8 mouse cellular contexts compared by ENCODE assay signal in the genomic region with DNA sequence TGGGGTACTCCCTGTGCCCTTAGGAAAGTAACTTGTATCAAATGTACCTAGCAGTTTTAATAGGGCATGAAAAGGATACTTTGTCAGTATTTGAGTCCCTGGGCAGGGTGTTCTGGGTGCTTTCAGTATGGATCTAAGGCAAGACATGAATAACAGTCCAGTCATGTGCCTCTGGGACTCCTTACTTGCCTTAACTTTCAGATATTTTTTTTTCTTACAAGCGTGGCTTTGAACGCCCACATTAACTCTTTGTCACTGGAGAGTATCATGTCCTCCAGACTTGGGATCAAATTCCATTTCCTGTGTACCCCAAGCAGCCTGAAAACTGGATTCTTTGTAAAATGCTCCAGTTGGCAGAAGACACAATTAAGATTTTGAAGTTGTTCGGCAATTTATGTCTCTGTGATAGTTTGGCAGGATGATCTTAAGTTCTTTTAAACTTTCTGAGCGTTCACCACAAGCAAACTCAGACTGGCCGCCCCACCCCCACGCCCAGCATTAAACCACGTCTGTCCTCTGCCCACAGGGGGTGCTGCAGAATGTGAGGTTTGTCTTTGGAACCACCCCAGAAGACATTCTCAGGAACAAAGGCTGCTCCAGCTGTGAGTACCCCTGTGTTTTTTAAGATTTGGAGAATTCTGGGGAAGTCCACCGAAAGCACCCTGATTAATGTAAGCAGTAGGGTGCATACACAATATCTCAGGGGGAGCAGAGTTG. TPM values are rescaled to one million over a fixed set of nuclear protein-coding genes. Genes with fewer than 3 reads are reported as not detected.
DNase-seq lines count a peak whose midpoint lies in the region; ATAC-seq and TF ChIP-seq lines count a peak whose summit lies in the region.

No protein-coding gene starts in this region.

- no peaks in the 10 kb centered on the region for H3K9me3 ChIP-seq in midbrain, embryonic 11.5 days (ENCODE audit: control insufficient read depth, low read length)
- H3K9me3 ChIP-seq in midbrain, embryonic 13.5 days = no peaks in the 10 kb centered on the region
- H3K9me3 ChIP-seq in embryonic facial prominence, embryonic 14.5 days (ENCODE audit: control insufficient read depth, low read length) = no peaks in the 10 kb centered on the region
- H3K9me3 ChIP-seq in intestine, embryonic 15.5 days = no peaks in the 10 kb centered on the region
- no peaks in the 10 kb centered on the region for H3K9me3 ChIP-seq in liver, postnatal 0 days (ENCODE audit: low read length)

- TF ChIP-seq EP300 in liver, postnatal 0 days (IDR thresholded peaks at IDR 0.05; ENCODE audit: low read depth) = no peak

- H3K27me3 ChIP-seq in midbrain, embryonic 11.5 days (ENCODE audit: control insufficient read depth, insufficient read depth, low read length) = peaks cover 6% of the 10 kb centered on the region; the same call in 1 of the 2 replicates
- H3K27me3 ChIP-seq in midbrain, embryonic 13.5 days = peaks cover 29% of the 10 kb centered on the region
- no peaks in the 10 kb centered on the region for H3K27me3 ChIP-seq in embryonic facial prominence, embryonic 14.5 days (replicated peaks; ENCODE audit: control insufficient read depth, insufficient read depth, low read length)
- H3K27me3 ChIP-seq in intestine, embryonic 15.5 days (replicated peaks) = no peaks in the 10 kb centered on the region
- peaks cover 14% of the 10 kb centered on the region for H3K27me3 ChIP-seq in liver, postnatal 0 days (ENCODE audit: insufficient read depth, low read length)

- WGBS in midbrain, embryonic 11.5 days = 47% methylated on average over 8 of the region's 8 CpGs
- 42% methylated on average over 8 of the region's 8 CpGs for WGBS in midbrain, embryonic 13.5 days
- 21% methylated on average over 8 of the region's 8 CpGs for WGBS in embryonic facial prominence, embryonic 14.5 days
- 42% methylated on average over 8 of the region's 8 CpGs for WGBS in intestine, embryonic 15.5 days
- WGBS in liver, postnatal 0 days (ENCODE audit: insufficient replicate concordance) = 42% methylated on average over 8 of the region's 8 CpGs

- intact Hi-C loops in left cerebral cortex, postnatal 25 days (cut with DNase I) = loop anchor here (5.0 kb wide), 3 partner anchors 133 to 662 kb away; no protein-coding TSS in a partner anchor

- H3K27ac ChIP-seq in midbrain, embryonic 11.5 days (ENCODE audit: low read depth, low read length) = no peak overlapping the region
- H3K27ac ChIP-seq in midbrain, embryonic 13.5 days = no peak overlapping the region
- no peak overlapping the region for H3K27ac ChIP-seq in embryonic facial prominence, embryonic 14.5 days (replicated peaks; ENCODE audit: low read depth, low read length)
- no peak overlapping the region for H3K27ac ChIP-seq in intestine, embryonic 15.5 days
- no peak overlapping the region for H3K27ac ChIP-seq in liver, postnatal 0 days (ENCODE audit: low read depth)

- peak; percentile 32 for TF ChIP-seq CTCF in liver, postnatal 0 days (IDR thresholded peaks at IDR 0.05; ENCODE audit: low read depth)

- ATAC-seq in midbrain, embryonic 11.5 days (ENCODE audit: low FRiP score) = no peak
- ATAC-seq in midbrain, embryonic 13.5 days = no peak
- no peak for ATAC-seq in embryonic facial prominence, embryonic 14.5 days (ENCODE audit: low read depth)
- no peak for ATAC-seq in intestine, embryonic 15.5 days
- ATAC-seq in liver, postnatal 0 days = no peak

- H3K4me1 ChIP-seq in midbrain, embryonic 11.5 days (ENCODE audit: control insufficient read depth, insufficient read depth, low read length) = peaks cover 8% of the 10 kb centered on the region
- peaks cover 36% of the 10 kb centered on the region for H3K4me1 ChIP-seq in midbrain, embryonic 13.5 days (replicated peaks)
- peaks cover 21% of the 10 kb centered on the region for H3K4me1 ChIP-seq in embryonic facial prominence, embryonic 14.5 days (ENCODE audit: control insufficient read depth, insufficient read depth, low read length)
- peaks cover 14% of the 10 kb centered on the region for H3K4me1 ChIP-seq in intestine, embryonic 15.5 days (replicated peaks)
- 0 out of 2 replicates have a peak, but pooled peaks cover 3% of the 10 kb centered on the region for H3K4me1 ChIP-seq in liver, postnatal 0 days (ENCODE audit: insufficient read depth)

- no peaks in the 10 kb centered on the region; the same call in none of the 2 replicates for H3K36me3 ChIP-seq in midbrain, embryonic 11.5 days (ENCODE audit: control insufficient read depth, insufficient read depth, low read length)
- H3K36me3 ChIP-seq in midbrain, embryonic 13.5 days = no peaks in the 10 kb centered on the region
- H3K36me3 ChIP-seq in embryonic facial prominence, embryonic 14.5 days (ENCODE audit: control insufficient read depth, insufficient read depth, low read length) = peaks cover 46% of the 10 kb centered on the region
- H3K36me3 ChIP-seq in intestine, embryonic 15.5 days = peaks cover 6% of the 10 kb centered on the region
- H3K36me3 ChIP-seq in liver, postnatal 0 days (replicated peaks; ENCODE audit: insufficient read depth, low read length) = peaks cover 6% of the 10 kb centered on the region; the same call in 1 of the 2 replicates

- no peak overlapping the region for H3K4me3 ChIP-seq in midbrain, embryonic 11.5 days (ENCODE audit: low read depth, low read length)
- H3K4me3 ChIP-seq in midbrain, embryonic 13.5 days (replicated peaks) = no peak overlapping the region
- peak overlapping the region; percentile 59 for H3K4me3 ChIP-seq in embryonic facial prominence, embryonic 14.5 days (ENCODE audit: low read depth, low read length)
- peak overlapping the region; percentile 55 for H3K4me3 ChIP-seq in intestine, embryonic 15.5 days (replicated peaks)
- H3K4me3 ChIP-seq in liver, postnatal 0 days (ENCODE audit: low read depth, low read length) = peak overlapping the region; percentile 55

- H3K4me2 ChIP-seq in midbrain, embryonic 11.5 days = peak overlapping the region; percentile 94; the same call in 1 of the 2 replicates
- no peak overlapping the region; the same call in 1 of the 2 replicates for H3K4me2 ChIP-seq in midbrain, embryonic 13.5 days (replicated peaks)
- H3K4me2 ChIP-seq in embryonic facial prominence, embryonic 14.5 days (ENCODE audit: low read depth, low read length) = peak overlapping the region; percentile 81
- peak overlapping the region; percentile 91 for H3K4me2 ChIP-seq in intestine, embryonic 15.5 days (replicated peaks)
- peak overlapping the region; percentile 79 for H3K4me2 ChIP-seq in liver, postnatal 0 days (ENCODE audit: low read depth, low read length)

- DNase-seq in midbrain, embryonic 11.5 days (ENCODE audit: low spot score, missing footprints) = no peak
- DNase-seq in embryonic facial prominence, embryonic 14.5 days (ENCODE audit: low spot score) = peak; percentile 73
- no peak for DNase-seq in liver, postnatal 0 days
- no peak for DNase-seq in left cerebral cortex, postnatal 25 days (ENCODE audit: low spot score in 2 of 2)
- DNase-seq in B cell, adult 2 months = no peak
- no peak for DNase-seq in urinary bladder, postnatal 10 days (ENCODE audit: low spot score)

- H3K9ac ChIP-seq in midbrain, embryonic 11.5 days (ENCODE audit: low read length) = no peak overlapping the region
- no peak overlapping the region for H3K9ac ChIP-seq in midbrain, embryonic 13.5 days (replicated peaks)
- peak overlapping the region; percentile 75 for H3K9ac ChIP-seq in embryonic facial prominence, embryonic 14.5 days (ENCODE audit: low read depth, low read length)
- H3K9ac ChIP-seq in intestine, embryonic 15.5 days = no peak overlapping the region
- no peak overlapping the region; the same call in 1 of the 2 replicates for H3K9ac ChIP-seq in liver, postnatal 0 days (replicated peaks)

RNA-seq across cellular contexts. Expression of a gene that starts 2.3 kb away (rescaled TPM):
- polyA plus RNA-seq in midbrain, embryonic 11.5 days (2014; fragmentation: Nextera tagmentation; extraction: Ambion mirVana) = 37.4 and 42.0 TPM in 2 replicates
- polyA plus RNA-seq in midbrain, embryonic 13.5 days (2015; fragmentation: Nextera tagmentation; extraction: Ambion mirVana) = 4.3 and 5.1 TPM in 2 replicates
- 77.4 and 86.4 TPM in 2 replicates for polyA plus RNA-seq in embryonic facial prominence, embryonic 14.5 days (2014; fragmentation: Nextera tagmentation; extraction: Ambion mirVana)
- polyA plus RNA-seq in intestine, embryonic 15.5 days (2015; fragmentation: Nextera tagmentation; extraction: Ambion mirVana) = 21.6 and 23.6 TPM in 2 replicates
- polyA plus RNA-seq in liver, postnatal 0 days (2015; fragmentation: Nextera tagmentation; extraction: Ambion mirVana) = 22.7 and 29.3 TPM in 2 replicates
- 1 to 10 TPM; 2.0 to 2.2 TPM for total RNA-seq in left cerebral cortex, postnatal 25 days (2021)

Comparison
In these comparisons a context has a peak if more than half of its experiments do, and no peak if none do; other contexts are left out.
1. H3K4me3 ChIP-seq: peak in embryonic facial prominence, embryonic 14.5 days (single experiment), intestine, embryonic 15.5 days (single experiment) and liver, postnatal 0 days (single experiment); none in midbrain, embryonic 11.5 days (single experiment) and midbrain, embryonic 13.5 days (single experiment).